Mouse (Mus musculus) thymus, adult 2 months (tissue): ENCODE measurements around the gene Nlrx1.
A peak's percentile ranks its signal among the peaks of the same experiment; 100 is the strongest.

Source experiments
- CTCF ChIP-seq: fragments of 200-500 bp; IDR thresholded peaks from 2 replicates; pipeline ENCODE4 v1.5.1; 2012; ENCODE audit warnings: mild to moderate bottlenecking, control low read depth, low read length, moderate library complexity, borderline replicate concordance; ENCODE audit not compliant: control insufficient read depth, poor library complexity, insufficient read depth; ENCODE audit errors: extremely low read depth
- POLR2A ChIP-seq: fragments of 200-500 bp; IDR thresholded peaks from 2 replicates; pipeline ENCODE4 v1.6.1; 2012; ENCODE audit warnings: mild to moderate bottlenecking, low read length, control low read depth, moderate library complexity; ENCODE audit not compliant: control insufficient read depth, poor library complexity, insufficient read depth; ENCODE audit errors: extremely low read depth

GRCm38 (mm10) chr9:44234479-44235427 is 33.6 kb downstream of the Nlrx1 start:
- 0 out of 2 replicates have a peak, but pooled peaks have one; percentile 37 for TF ChIP-seq POLR2A
- no peak for TF ChIP-seq CTCF
